Mouse (Mus musculus) MEL (cell line): ENCODE measurements around the gene Ap2a1. TPM values are rescaled to one million over a fixed set of nuclear protein-coding genes. Genes with fewer than 3 reads are reported as not detected.
A peak's percentile ranks its signal among the peaks of the same experiment; 100 is the strongest.

Source experiments
- DNase-seq: peaks from one replicate; pipeline ENCODE4 v3.0.0; 2011; ENCODE audit warnings: low read depth, low spot score
- H3K27ac ChIP-seq: 2 replicates; pipeline ENCODE4 v1.5.1; 2012; ENCODE audit warnings: low read depth, mild to moderate bottlenecking, control low read depth, low read length, moderate library complexity; ENCODE audit not compliant: control insufficient read depth
- H3K27me3 ChIP-seq, 2 experiments: fragments of 150-350 bp in 1 of 2; sonication (generic) in 1 of 2; 2 replicates each; pipeline ENCODE4 v1.6.1; 2012; ENCODE audit warnings: low read length in 2 of 2, mild to moderate bottlenecking in 2 of 2, improper control_type of control experiment in 1 of 2, moderate library complexity in 1 of 2; ENCODE audit not compliant: insufficient read depth in 2 of 2, control insufficient read depth in 1 of 2
- H3K36me3 ChIP-seq, 2 experiments: 2 replicates each; pipeline ENCODE4 v1.6.1; 2012 to 2014; ENCODE audit warnings: low read length in 2 of 2, improper control_type of control experiment in 1 of 2, inconsistent platforms in 1 of 2, mild to moderate bottlenecking in 1 of 2; ENCODE audit not compliant: insufficient read depth in 2 of 2, control insufficient read depth in 1 of 2
- H3K4me1 ChIP-seq, 2 experiments: fragments of 150-350 bp in 1 of 2; sonication (generic) in 1 of 2; 2 replicates each; pipeline ENCODE4 v1.6.1; 2012; ENCODE audit warnings: low read length in 2 of 2, improper control_type of control experiment in 1 of 2, mild to moderate bottlenecking in 1 of 2; ENCODE audit not compliant: insufficient read depth in 2 of 2, control insufficient read depth in 1 of 2
- H3K4me3 ChIP-seq, 2 experiments: fragments of 150-350 bp in 1 of 2; sonication (generic) in 1 of 2; 2 replicates each; pipeline ENCODE4 v1.5.1; 2012; ENCODE audit warnings: low read depth in 2 of 2, low read length in 2 of 2, mild to moderate bottlenecking in 2 of 2, moderate library complexity in 2 of 2, control low read depth in 1 of 2, improper control_type of control experiment in 1 of 2; ENCODE audit not compliant: control insufficient read depth in 1 of 2, insufficient read depth in 1 of 2
- H3K79me2 ChIP-seq: 2 replicates; pipeline ENCODE4 v1.6.1; 2012; ENCODE audit warnings: mild to moderate bottlenecking, low read length, moderate library complexity; ENCODE audit not compliant: control insufficient read depth, poor library complexity, insufficient read depth
- H3K9ac ChIP-seq: 2 replicates; pipeline ENCODE4 v1.6.1; 2012; ENCODE audit warnings: low read depth, mild to moderate bottlenecking, control low read depth, low read length, moderate library complexity; ENCODE audit not compliant: control insufficient read depth, poor library complexity, severe bottlenecking
- H3K9me3 ChIP-seq: fragments of 150-350 bp; sonication (generic); replicated peaks from 2 replicates; pipeline ENCODE4 v1.6.1; 2012; ENCODE audit warnings: mild to moderate bottlenecking, low read length, improper control_type of control experiment, moderate library complexity; ENCODE audit not compliant: insufficient read depth
- CTCF ChIP-seq, 3 experiments: IDR thresholded peaks in 2 of 3; conservative IDR thresholded peaks in 1 of 3; 2 replicates each; pipeline ENCODE4 v1.5.1; 2011 to 2012; ENCODE audit warnings: low read length in 3 of 3, low read depth in 2 of 3, mild to moderate bottlenecking in 2 of 3, improper control_type of control experiment in 1 of 3, inconsistent platforms in 1 of 3, mixed read lengths in 1 of 3, moderate library complexity in 1 of 3; ENCODE audit not compliant: control insufficient read depth in 1 of 3, insufficient read depth in 1 of 3, poor library complexity in 1 of 3, severe bottlenecking in 1 of 3
- E2F4 ChIP-seq: IDR thresholded peaks from 2 replicates; pipeline ENCODE4 v1.6.1; 2011; ENCODE audit warnings: low read depth, low read length, improper control_type of control experiment, borderline replicate concordance
- EP300 ChIP-seq, 2 experiments: IDR thresholded peaks; 2 replicates each; pipeline ENCODE4 v1.6.1; 2011; ENCODE audit warnings: improper control_type of control experiment in 2 of 2, low read length in 2 of 2, low read depth in 1 of 2, mild to moderate bottlenecking in 1 of 2
- MAFK ChIP-seq: IDR thresholded peaks from 2 replicates; pipeline ENCODE4 v1.6.1; 2011; ENCODE audit warnings: low read depth, mild to moderate bottlenecking, low read length, improper control_type of control experiment, borderline replicate concordance
- MAZ ChIP-seq: IDR thresholded peaks from 2 replicates; pipeline ENCODE4 v1.6.1; 2012; ENCODE audit warnings: low read depth, mild to moderate bottlenecking, inconsistent platforms, low read length, improper control_type of control experiment
- MEF2A ChIP-seq: IDR thresholded peaks from 2 replicates; pipeline ENCODE4 v1.6.1; 2014; ENCODE audit warnings: low read depth, mild to moderate bottlenecking, inconsistent platforms, low read length, improper control_type of control experiment; ENCODE audit not compliant: poor library complexity, insufficient replicate concordance, severe bottlenecking; ENCODE audit errors: extremely low read depth
- MYC ChIP-seq: IDR thresholded peaks from 2 replicates; pipeline ENCODE4 v1.6.1; 2011; ENCODE audit warnings: low read depth, mild to moderate bottlenecking, low read length, improper control_type of control experiment, moderate library complexity
- POLR2A ChIP-seq, 2 experiments: IDR thresholded peaks; 2 replicates each; pipeline ENCODE4 v1.6.1; 2011 to 2012; ENCODE audit warnings: low read length in 2 of 2, mild to moderate bottlenecking in 2 of 2, control low read depth in 1 of 2, improper control_type of control experiment in 1 of 2, low read depth in 1 of 2, moderate library complexity in 1 of 2; ENCODE audit not compliant: control insufficient read depth in 1 of 2, insufficient read depth in 1 of 2, poor library complexity in 1 of 2
- RAD21 ChIP-seq: IDR thresholded peaks from 2 replicates; pipeline ENCODE4 v1.6.1; 2011; ENCODE audit warnings: mild to moderate bottlenecking, low read depth, low read length, improper control_type of control experiment
- TCF12 ChIP-seq: IDR thresholded peaks from 2 replicates; pipeline ENCODE4 v1.6.1; 2014; ENCODE audit warnings: low read depth, mild to moderate bottlenecking, inconsistent platforms, low read length, improper control_type of control experiment, moderate library complexity
- USF2 ChIP-seq, 2 experiments: IDR thresholded peaks; 2 replicates each; pipeline ENCODE4 v1.6.1; 2011 to 2012; ENCODE audit warnings: improper control_type of control experiment in 2 of 2, low read length in 2 of 2, borderline replicate concordance in 1 of 2, inconsistent platforms in 1 of 2, low read depth in 1 of 2, mild to moderate bottlenecking in 1 of 2; ENCODE audit not compliant: insufficient read depth in 1 of 2
- ZMIZ1 ChIP-seq: IDR thresholded peaks from 2 replicates; pipeline ENCODE4 v1.6.1; 2012; ENCODE audit warnings: low read depth, mild to moderate bottlenecking, inconsistent platforms, low read length, improper control_type of control experiment, moderate library complexity
- polyA plus RNA-seq, 2 experiments: library from polyadenylated mRNA; stranded (reverse) in 1 of 2; unstranded in 1 of 2; fragments of >175 nt in 1 of 2; fragments of >200 nt in 1 of 2; gene quantifications; 2 replicates each; pipeline versions ENCODE4 v1.2.1 to v1.2.4; 2012; ENCODE audit warnings: low replicate concordance in 2 of 2, low read depth in 1 of 2; ENCODE audit not compliant: insufficient read length in 2 of 2, insufficient read depth in 1 of 2, missing spikeins in 1 of 2
- total RNA-seq: library from RNA; depleted of rRNA; stranded (reverse); fragments of 300-350 nt; gene quantifications from 2 replicates; pipeline ENCODE4 v1.2.3, GENCODE M21; 2012; rRNA removed

The Ap2a1 gene
- total and polyA plus RNA-seq, 3 experiments = 54.0 to 107 (median 73.1) TPM

- Histone ChIP-seq H3K27me3 (no peaks in the 10 kb centered on the region), H3K79me2 (peaks cover 28% of the 10 kb centered on the region), H3K27ac (peak overlapping the region; percentile 93), H3K9ac (peak overlapping the region; percentile 96), H3K36me3 (peaks cover 0 to 15% of the 10 kb centered on the region in 2 experiments; a peak in 2 of 4 replicates), H3K4me3 (peak overlapping the region; percentile 61 to 96), H3K9me3 (no peaks in the 10 kb centered on the region), H3K4me1 (peaks cover 1 to 24% of the 10 kb centered on the region in 2 experiments)
- TF ChIP-seq TCF12 (no peak), POLR2A (IDR thresholded peaks at IDR 0.05; ENCODE audit: control insufficient read depth in 1 of 2, insufficient read depth in 1 of 2, low read depth in 1 of 2, low read length in 2 of 2, poor library complexity in 1 of 2) (no peak), CTCF (IDR thresholded peaks at IDR 0.05 in 2 of 3, conservative IDR thresholded peaks at IDR 0.05 in 1 of 3; ENCODE audit: control insufficient read depth in 1 of 3, insufficient read depth in 1 of 3, low read depth in 2 of 3, low read length in 3 of 3, poor library complexity in 1 of 3, severe bottlenecking in 1 of 3) (no peak), MYC (no peak), USF2 (IDR thresholded peaks at IDR 0.05; ENCODE audit: borderline replicate concordance in 1 of 2, insufficient read depth in 1 of 2, low read depth in 1 of 2, low read length in 2 of 2) (no peak), MEF2A (no peak), MAZ (no peak), MAFK (no peak), EP300 (IDR thresholded peaks at IDR 0.05; ENCODE audit: low read depth in 1 of 2, low read length in 2 of 2) (no peak), E2F4 (no peak), ZMIZ1 (no peak), RAD21 (no peak)
- no peak for DNase-seq
Measured at GRCm38 (mm10) chr7:44850789-44851624, 78.3 kb downstream of the Ap2a1 start.

Other genes starting within 250 kb of the Ap2a1 start
Only the 30 nearest of the 31 such genes appear.
- gene Izumo2, start 220.8 kb downstream of the Ap2a1 start, total RNA-seq = not detected in 2 replicates
- gene Izumo2, start 220.8 kb downstream of the Ap2a1 start, polyA plus RNA-seq = not detected
- gene Vrk3, start 181.1 kb downstream of the Ap2a1 start, total RNA-seq = 24.9 and 25.7 TPM in 2 replicates
- 10 to 100 TPM in 1 of 2 experiments, not detected in 1; 55.6 TPM for gene Vrk3, start 181.1 kb downstream of the Ap2a1 start, polyA plus RNA-seq
- gene Zfp473, start 178.4 kb downstream of the Ap2a1 start, total RNA-seq = 0.65 and 1.3 TPM in 2 replicates
- gene Zfp473, start 178.4 kb downstream of the Ap2a1 start, polyA plus RNA-seq = under 1 TPM in 1 of 2 experiments, not detected in 1; 0.96 TPM
- 136 and 137 TPM in 2 replicates for gene Nup62, start 113.4 kb downstream of the Ap2a1 start, total RNA-seq
- gene Nup62, start 113.4 kb downstream of the Ap2a1 start, polyA plus RNA-seq = 100 to 1,000 TPM in 1 of 2 experiments, not detected in 1; 235 TPM
- gene Il4i1, start 113.1 kb downstream of the Ap2a1 start, total RNA-seq = 0.73 and 0.92 TPM in 2 replicates
- gene Il4i1, start 113.1 kb downstream of the Ap2a1 start, polyA plus RNA-seq = under 1 TPM in 1 of 2 experiments, not detected in 1; 0.54 TPM
- 17.6 and 19.6 TPM in 2 replicates for gene Atf5, start 112.8 kb downstream of the Ap2a1 start, total RNA-seq
- 10 to 100 TPM in 1 of 2 experiments, not detected in 1; 95.5 TPM for gene Atf5, start 112.8 kb downstream of the Ap2a1 start, polyA plus RNA-seq
- 32.0 and 37.3 TPM in 2 replicates for gene Akt1s1, start 80.5 kb downstream of the Ap2a1 start, total RNA-seq
- gene Akt1s1, start 80.5 kb downstream of the Ap2a1 start, polyA plus RNA-seq = 10 to 100 TPM in 1 of 2 experiments, not detected in 1; 71.8 TPM
- gene Tbc1d17, start 80.4 kb downstream of the Ap2a1 start, total RNA-seq = 16.7 and 16.9 TPM in 2 replicates
- gene Tbc1d17, start 80.4 kb downstream of the Ap2a1 start, polyA plus RNA-seq = 10 to 100 TPM in 1 of 2 experiments, not detected in 1; 29.5 TPM
- 39.3 and 49.9 TPM in 2 replicates for gene Pnkp, start 72.4 kb downstream of the Ap2a1 start, total RNA-seq
- gene Pnkp, start 72.4 kb downstream of the Ap2a1 start, polyA plus RNA-seq = 10 to 100 TPM in 1 of 2 experiments, not detected in 1; 45.6 TPM
- 44.1 and 46.4 TPM in 2 replicates for gene Ptov1, start 59.7 kb downstream of the Ap2a1 start, total RNA-seq
- 100 to 1,000 TPM in 1 of 2 experiments, not detected in 1; 168 TPM for gene Ptov1, start 59.7 kb downstream of the Ap2a1 start, polyA plus RNA-seq
- gene Med25, start 36.8 kb downstream of the Ap2a1 start, total RNA-seq = 50.5 and 53.9 TPM in 2 replicates
- 100 to 1,000 TPM in 1 of 2 experiments, not detected in 1; 118 TPM for gene Med25, start 36.8 kb downstream of the Ap2a1 start, polyA plus RNA-seq
- 6.8 and 9.4 TPM in 2 replicates for gene Fuz, start 33.4 kb downstream of the Ap2a1 start, total RNA-seq
- 10 to 100 TPM in 1 of 2 experiments, not detected in 1; 18.1 TPM for gene Fuz, start 33.4 kb downstream of the Ap2a1 start, polyA plus RNA-seq
- gene Tsks, start 13.7 kb upstream of the Ap2a1 start, total RNA-seq = 0.10 TPM in 1 of 2 replicates, not detected in the other
- gene Tsks, start 13.7 kb upstream of the Ap2a1 start, polyA plus RNA-seq = under 1 TPM in 1 of 2 experiments, not detected in 1; 0.08 TPM
- gene Cpt1c, start 45.4 kb upstream of the Ap2a1 start, total RNA-seq = 0.20 and 0.35 TPM in 2 replicates
- gene Cpt1c, start 45.4 kb upstream of the Ap2a1 start, polyA plus RNA-seq = under 1 TPM in 1 of 2 experiments, not detected in 1; 0.81 TPM
- 317 and 339 TPM in 2 replicates for gene Prmt1, start 57.1 kb upstream of the Ap2a1 start, total RNA-seq
- 100 to 1,000 TPM; 254 to 715 TPM for gene Prmt1, start 57.1 kb upstream of the Ap2a1 start, polyA plus RNA-seq
- gene Irf3, start 68.2 kb upstream of the Ap2a1 start, total RNA-seq = 78.6 and 83.4 TPM in 2 replicates
- gene Irf3, start 68.2 kb upstream of the Ap2a1 start, polyA plus RNA-seq = 10 to 100 TPM in 1 of 2 experiments, not detected in 1; 82.1 TPM
- 13.4 and 16.6 TPM in 2 replicates for gene Bcl2l12, start 69.2 kb upstream of the Ap2a1 start, total RNA-seq
- gene Bcl2l12, start 69.2 kb upstream of the Ap2a1 start, polyA plus RNA-seq = 10 to 100 TPM in 1 of 2 experiments, not detected in 1; 24.6 TPM
- 17.7 and 18.3 TPM in 2 replicates for gene Scaf1, start 86.9 kb upstream of the Ap2a1 start, total RNA-seq
- 10 to 100 TPM; 34.4 to 81.5 TPM for gene Scaf1, start 86.9 kb upstream of the Ap2a1 start, polyA plus RNA-seq
- 4.2 and 5.0 TPM in 2 replicates for gene Rras, start 88.5 kb upstream of the Ap2a1 start, total RNA-seq
- gene Rras, start 88.5 kb upstream of the Ap2a1 start, polyA plus RNA-seq = 10 to 100 TPM in 1 of 2 experiments, not detected in 1; 24.1 TPM
- 3.3 and 3.5 TPM in 2 replicates for gene Prr12, start 123.4 kb upstream of the Ap2a1 start, total RNA-seq
- 10 to 100 TPM in 1 of 2 experiments, not detected in 1; 32.1 TPM for gene Prr12, start 123.4 kb upstream of the Ap2a1 start, polyA plus RNA-seq
- 49.9 and 50.7 TPM in 2 replicates for gene Nosip, start 132.9 kb upstream of the Ap2a1 start, total RNA-seq
- gene Nosip, start 132.9 kb upstream of the Ap2a1 start, polyA plus RNA-seq = 10 to 100 TPM in 1 of 2 experiments, not detected in 1; 78.9 TPM
- gene Prrg2, start 133.2 kb upstream of the Ap2a1 start, total RNA-seq = 7.5 and 7.7 TPM in 2 replicates
- gene Prrg2, start 133.2 kb upstream of the Ap2a1 start, polyA plus RNA-seq = 10 to 100 TPM in 1 of 2 experiments, not detected in 1; 16.9 TPM
- gene Rcn3, start 162.7 kb upstream of the Ap2a1 start, total RNA-seq = 16.0 and 29.3 TPM in 2 replicates
- 10 to 100 TPM in 1 of 2 experiments, not detected in 1; 43.0 TPM for gene Rcn3, start 162.7 kb upstream of the Ap2a1 start, polyA plus RNA-seq
- 0.26 and 0.27 TPM in 2 replicates for gene Fcgrt, start 174.4 kb upstream of the Ap2a1 start, total RNA-seq
- gene Fcgrt, start 174.4 kb upstream of the Ap2a1 start, polyA plus RNA-seq = 1 to 10 TPM in 1 of 2 experiments, not detected in 1; 1.7 TPM
- 2,482 and 2,708 TPM in 2 replicates for gene Rps11, start 194.9 kb upstream of the Ap2a1 start, total RNA-seq
- 1,000 to 10,000 TPM; 3,189 to 5,434 TPM for gene Rps11, start 194.9 kb upstream of the Ap2a1 start, polyA plus RNA-seq
- gene Rpl13a, start 199.3 kb upstream of the Ap2a1 start, total RNA-seq = 2,773 and 3,160 TPM in 2 replicates
- 1,000 to 10,000 TPM; 2,091 to 3,727 TPM for gene Rpl13a, start 199.3 kb upstream of the Ap2a1 start, polyA plus RNA-seq
- 0.69 and 3.9 TPM in 2 replicates for gene Gm45713, start 206.7 kb upstream of the Ap2a1 start, total RNA-seq
- gene Gm45713, start 206.7 kb upstream of the Ap2a1 start, polyA plus RNA-seq = not detected
- 9.5 and 13.0 TPM in 2 replicates for gene Flt3l, start 206.9 kb upstream of the Ap2a1 start, total RNA-seq
- 10 to 100 TPM in 1 of 2 experiments, not detected in 1; 35.4 TPM for gene Flt3l, start 206.9 kb upstream of the Ap2a1 start, polyA plus RNA-seq
- gene Pih1d1, start 224.8 kb upstream of the Ap2a1 start, total RNA-seq = 119 and 141 TPM in 2 replicates
- 100 to 1,000 TPM in 1 of 2 experiments, not detected in 1; 148 TPM for gene Pih1d1, start 224.8 kb upstream of the Ap2a1 start, polyA plus RNA-seq
- gene Aldh16a1, start 225.1 kb upstream of the Ap2a1 start, total RNA-seq = 33.9 and 34.0 TPM in 2 replicates
- gene Aldh16a1, start 225.1 kb upstream of the Ap2a1 start, polyA plus RNA-seq = 10 to 100 TPM in 1 of 2 experiments, not detected in 1; 61.6 TPM